Mouse (Mus musculus): ENCODE data around the gene Ddr2.

DNA sequence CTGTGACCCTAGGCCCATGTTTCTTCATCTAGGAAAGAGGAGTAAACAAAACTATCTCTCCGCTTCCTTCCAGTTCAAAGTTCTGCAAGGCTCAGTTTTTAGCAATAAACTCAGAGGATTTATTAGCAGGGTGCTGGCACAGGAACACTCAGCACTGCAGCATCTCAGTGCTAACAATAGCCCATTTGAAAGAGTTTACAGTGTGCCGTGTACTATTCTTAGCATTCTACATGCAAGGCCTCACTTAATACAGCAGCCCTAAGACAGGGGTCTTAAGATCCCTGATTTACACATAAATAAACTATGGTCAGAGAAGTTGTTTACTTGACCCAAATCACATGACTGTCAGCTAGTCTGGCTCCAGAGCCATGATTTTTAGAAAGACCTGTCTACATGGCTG lies 44.6 kb downstream of the Ddr2 start:
- TF ChIP-seq CTCF (IDR thresholded peaks at IDR 0.05; ENCODE audit: low read depth) = no peak
- TF ChIP-seq EP300 (IDR thresholded peaks at IDR 0.05; ENCODE audit: low read depth) = no peak

All from heart, postnatal 0 days (tissue).